Mouse (Mus musculus): ENCODE results near the gene 2610528A11Rik.

The 2610528A11Rik gene

GRCm38 (mm10) chr14:37094436-37094835, 19.4 kb downstream of the 2610528A11Rik start:
- DNase-seq (ENCODE audit: low spot score), result no peak

GRCm38 (mm10) chr14:37083755-37084154, 30.1 kb downstream of the 2610528A11Rik start:
- no peak for DNase-seq (ENCODE audit: low spot score)

- no peak for DNase-seq (ENCODE audit: low spot score)
Observed at GRCm38 (mm10) chr14:37080724-37081123, 33.1 kb downstream of the 2610528A11Rik start.

DNA sequence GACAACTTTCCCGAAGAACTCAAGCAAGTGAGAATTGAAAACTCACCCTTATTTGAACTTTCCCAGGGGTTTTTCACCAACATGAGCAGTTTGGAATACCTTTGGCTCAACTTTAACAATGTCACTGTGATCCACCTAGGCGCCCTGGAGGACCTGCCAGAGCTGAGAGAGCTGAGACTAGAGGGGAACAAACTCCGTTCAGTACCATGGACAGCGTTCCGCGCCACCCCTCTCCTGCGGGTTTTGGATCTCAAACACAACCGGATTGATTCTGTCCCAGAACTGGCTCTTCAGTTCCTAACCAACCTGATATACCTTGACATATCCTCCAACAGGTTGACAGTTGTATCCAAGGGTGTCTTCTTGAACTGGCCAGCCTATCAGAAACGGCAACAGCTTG, 45.3 kb downstream of the 2610528A11Rik start:
- peak; percentile 85 for DNase-seq (ENCODE audit: low spot score)

GRCm38 (mm10) chr14:37067629-37068028, 46.2 kb downstream of the 2610528A11Rik start, which contains the start of gene Lrit2:
Gene Lrit2 (plus strand): TSS chr14:37067929.
- DNase-seq (ENCODE audit: low spot score), result no peak

- DNase-seq (ENCODE audit: low spot score), result no peak
Observed at GRCm38 (mm10) chr14:37066636-37067035, 47.2 kb downstream of the 2610528A11Rik start.

DNA sequence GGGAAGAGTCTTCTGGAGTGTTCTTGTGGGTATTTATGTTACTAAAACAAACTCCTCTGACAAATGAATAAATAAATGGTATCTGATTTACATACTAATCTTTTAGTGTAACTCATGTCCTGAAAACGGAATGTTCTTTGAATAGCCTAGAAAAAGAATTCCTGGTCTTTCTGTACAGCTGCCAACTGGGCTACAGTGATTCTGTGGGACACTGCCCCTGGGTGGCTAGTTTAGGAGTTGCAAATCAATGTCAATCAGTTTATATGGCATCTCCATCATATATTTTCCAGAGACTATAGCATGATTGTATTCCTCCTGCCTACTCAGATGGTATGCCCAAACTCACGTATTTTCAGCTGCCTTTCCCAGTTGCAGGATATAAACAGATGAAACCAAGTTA, 49.0 kb downstream of the 2610528A11Rik start:
- DNase-seq (ENCODE audit: low spot score), result no peak
